Mouse (Mus musculus) forebrain, postnatal 0 days (tissue): ENCODE measurements around the gene Hspb1. TPM values are rescaled to one million over a fixed set of nuclear protein-coding genes. Genes with fewer than 3 reads are reported as not detected.

Source experiments
- ATAC-seq: fragments of 200-750 bp; cut with Nextera tagmentation; 2 replicates; pipeline ENCODE4 v1.8.0; 2017; ENCODE audit warnings: mild to moderate bottlenecking, moderate library complexity
- DNase-seq: peaks from one replicate; pipeline ENCODE4 v3.0.0-alpha.2; 2015
- H3K27ac ChIP-seq: fragments of 300-500 bp; sonication (generic); 2 replicates; pipeline ENCODE4 v1.5.1; 2014; ENCODE audit warnings: low read depth, mild to moderate bottlenecking, antibody characterized with exemption, low read length, moderate library complexity, mixed read lengths
- H3K27me3 ChIP-seq: fragments of 300-500 bp; sonication (generic); 2 replicates; pipeline ENCODE4 v1.6.1; 2014; ENCODE audit warnings: mild to moderate bottlenecking, low read length, mixed read lengths; ENCODE audit not compliant: insufficient read depth
- H3K36me3 ChIP-seq: fragments of 300-500 bp; sonication (generic); 2 replicates; pipeline ENCODE4 v1.6.1; 2014; ENCODE audit warnings: mild to moderate bottlenecking, moderate library complexity; ENCODE audit not compliant: insufficient read depth
- H3K4me1 ChIP-seq: fragments of 300-500 bp; sonication (generic); 2 replicates; pipeline ENCODE4 v1.6.1; 2014; ENCODE audit warnings: antibody characterized with exemption; ENCODE audit not compliant: insufficient read depth
- H3K4me2 ChIP-seq: fragments of 300-500 bp; sonication (generic); 2 replicates; pipeline ENCODE4 v1.6.1; 2014; ENCODE audit warnings: low read depth, mild to moderate bottlenecking, moderate library complexity
- H3K4me3 ChIP-seq: fragments of 300-500 bp; sonication (generic); 2 replicates; pipeline ENCODE4 v1.5.1; 2014; ENCODE audit warnings: low read depth, low read length, mixed read lengths
- H3K9ac ChIP-seq: fragments of 300-500 bp; sonication (generic); 2 replicates; pipeline ENCODE4 v1.6.1; 2014; ENCODE audit warnings: mild to moderate bottlenecking
- H3K9me3 ChIP-seq: fragments of 300-500 bp; sonication (generic); 2 replicates; pipeline ENCODE4 v1.6.1; 2016; ENCODE audit warnings: low read length
- CTCF ChIP-seq: sonication (generic); IDR thresholded peaks from 2 replicates; pipeline ENCODE4 v1.5.1; 2016; ENCODE audit warnings: antibody characterized with exemption, control low read depth, low read depth
- WGBS: fragments of 180-500 bp; shearing (Covaris S2); extraction: QIAGEN DNeasy Blood & Tissue Kit; methylation state at CpG from one replicate; pipeline ENCODE4 v1.1.7; 2014; 5-methylcytosine and 5-hydroxymethylcytosine counted together
- polyA plus RNA-seq: library from polyadenylated mRNA; unstranded; fragments of >200 nt; fragmentation: Nextera tagmentation; extraction: Ambion mirVana; gene quantifications from 2 replicates; pipeline ENCODE4 v1.2.1, GENCODE M21; 2015
- total RNA-seq: library from RNA; depleted of rRNA; stranded (reverse); fragments of >200 nt; gene quantifications from 2 replicates; pipeline ENCODE4 v1.2.3, GENCODE M21; 2014

Hspb1 gene
- total and polyA plus RNA-seq, 2 experiments from 2014 or later, result 11.2 to 11.5 TPM

DNA sequence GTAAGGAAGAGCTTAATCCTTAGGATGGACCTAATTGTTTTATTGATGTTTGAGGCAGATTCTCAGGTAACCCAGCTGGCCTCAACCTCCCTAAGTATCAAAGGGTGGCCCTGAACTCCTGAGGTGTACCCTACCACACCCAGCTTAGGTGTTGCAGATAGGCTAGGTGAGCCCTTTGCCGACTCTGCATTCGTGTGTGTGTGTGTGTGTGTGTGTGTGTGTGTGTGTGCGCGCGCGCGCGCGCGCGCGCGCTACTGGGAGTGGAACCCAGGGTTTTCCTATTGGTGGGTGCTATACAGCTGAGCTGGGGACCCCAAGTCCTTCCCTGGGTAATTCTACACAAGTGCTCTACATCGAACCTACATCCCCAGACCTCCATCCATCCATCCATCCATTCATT lies 36.2 kb upstream of the Hspb1 start:
- Histone ChIP-seq H3K9ac (0 out of 2 replicates have a peak overlapping the region, but pooled peaks have one; percentile 15), H3K4me2 (0 out of 2 replicates have a peak overlapping the region, but pooled peaks have one; percentile 2), H3K27ac (peak overlapping the region; percentile 45; the same call in 1 of the 2 replicates), H3K4me3 (no peak overlapping the region), H3K9me3 (no peaks in the 10 kb centered on the region), H3K36me3 (peaks cover 11% of the 10 kb centered on the region), H3K27me3 (peaks cover 14% of the 10 kb centered on the region), H3K4me1 (peaks cover 7% of the 10 kb centered on the region; the same call in 1 of the 2 replicates)
- WGBS, result 8% methylated on average over 14 of the region's 14 CpGs
- ATAC-seq, result no peak
- no peak for DNase-seq
- TF ChIP-seq CTCF, result no peak

- Histone ChIP-seq H3K4me3 (no peak overlapping the region), H3K4me1 (peaks cover 7% of the 10 kb centered on the region; the same call in 1 of the 2 replicates), H3K36me3 (peaks cover 18% of the 10 kb centered on the region), H3K27me3 (peaks cover 22% of the 10 kb centered on the region), H3K4me2 (no peak overlapping the region), H3K9me3 (no peaks in the 10 kb centered on the region), H3K9ac (no peak overlapping the region), H3K27ac (no peak overlapping the region)
- no peak for TF ChIP-seq CTCF
- DNase-seq (no peak), ATAC-seq (no peak)
- 4% methylated on average over 10 of the region's 10 CpGs for WGBS
Observed at GRCm38 (mm10) chr5:135852421-135852820, 35.3 kb upstream of the Hspb1 start.

DNA sequence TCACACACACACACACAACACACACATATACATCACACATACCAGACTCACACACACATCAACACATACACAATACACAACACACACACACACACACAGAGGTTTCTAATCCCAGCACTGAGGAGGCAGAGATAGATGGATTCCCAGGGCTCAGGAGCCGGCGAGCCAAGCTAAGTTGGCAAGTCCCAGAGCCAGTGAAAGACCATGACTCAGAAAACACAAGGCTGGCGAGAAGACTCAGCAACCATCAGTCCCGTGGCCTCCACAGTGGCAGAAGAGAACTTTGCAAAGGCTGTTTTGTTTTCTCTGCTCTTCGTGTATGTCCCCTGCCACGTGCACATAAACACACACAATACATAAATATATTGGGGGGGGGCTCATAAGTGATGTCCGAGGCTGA lies 34.0 kb upstream of the Hspb1 start:
- Histone ChIP-seq H3K4me3 (no peak overlapping the region), H3K27ac (no peak overlapping the region), H3K9me3 (no peaks in the 10 kb centered on the region), H3K4me2 (no peak overlapping the region), H3K9ac (no peak overlapping the region), H3K4me1 (peaks cover 7% of the 10 kb centered on the region; the same call in 1 of the 2 replicates), H3K36me3 (peaks cover 21% of the 10 kb centered on the region), H3K27me3 (peaks cover 28% of the 10 kb centered on the region)
- no peak for TF ChIP-seq CTCF
- no peak for ATAC-seq
- WGBS, result 59% methylated on average over 7 of the region's 7 CpGs
- no peak for DNase-seq

- Histone ChIP-seq H3K4me3 (no peak overlapping the region), H3K4me2 (no peak overlapping the region), H3K36me3 (peaks cover 21% of the 10 kb centered on the region), H3K27me3 (peaks cover 29% of the 10 kb centered on the region), H3K9ac (no peak overlapping the region), H3K27ac (no peak overlapping the region), H3K9me3 (no peaks in the 10 kb centered on the region), H3K4me1 (peaks cover 7% of the 10 kb centered on the region; the same call in 1 of the 2 replicates)
- ATAC-seq (peak; percentile 80), DNase-seq (peak; percentile 89)
- 6% methylated on average over 4 of the region's 4 CpGs for WGBS
- TF ChIP-seq CTCF, result peak; percentile 96
Observed at GRCm38 (mm10) chr5:135855156-135855555, 32.6 kb upstream of the Hspb1 start.

- WGBS, result 51% methylated on average over 8 of the region's 8 CpGs
- no peak for TF ChIP-seq CTCF
- peaks cover 13% of the 10 kb centered on the region; the same call in 1 of the 2 replicates for H3K36me3 ChIP-seq
Observed at GRCm38 (mm10) chr5:135866662-135867061, 21.1 kb upstream of the Hspb1 start.

DNA sequence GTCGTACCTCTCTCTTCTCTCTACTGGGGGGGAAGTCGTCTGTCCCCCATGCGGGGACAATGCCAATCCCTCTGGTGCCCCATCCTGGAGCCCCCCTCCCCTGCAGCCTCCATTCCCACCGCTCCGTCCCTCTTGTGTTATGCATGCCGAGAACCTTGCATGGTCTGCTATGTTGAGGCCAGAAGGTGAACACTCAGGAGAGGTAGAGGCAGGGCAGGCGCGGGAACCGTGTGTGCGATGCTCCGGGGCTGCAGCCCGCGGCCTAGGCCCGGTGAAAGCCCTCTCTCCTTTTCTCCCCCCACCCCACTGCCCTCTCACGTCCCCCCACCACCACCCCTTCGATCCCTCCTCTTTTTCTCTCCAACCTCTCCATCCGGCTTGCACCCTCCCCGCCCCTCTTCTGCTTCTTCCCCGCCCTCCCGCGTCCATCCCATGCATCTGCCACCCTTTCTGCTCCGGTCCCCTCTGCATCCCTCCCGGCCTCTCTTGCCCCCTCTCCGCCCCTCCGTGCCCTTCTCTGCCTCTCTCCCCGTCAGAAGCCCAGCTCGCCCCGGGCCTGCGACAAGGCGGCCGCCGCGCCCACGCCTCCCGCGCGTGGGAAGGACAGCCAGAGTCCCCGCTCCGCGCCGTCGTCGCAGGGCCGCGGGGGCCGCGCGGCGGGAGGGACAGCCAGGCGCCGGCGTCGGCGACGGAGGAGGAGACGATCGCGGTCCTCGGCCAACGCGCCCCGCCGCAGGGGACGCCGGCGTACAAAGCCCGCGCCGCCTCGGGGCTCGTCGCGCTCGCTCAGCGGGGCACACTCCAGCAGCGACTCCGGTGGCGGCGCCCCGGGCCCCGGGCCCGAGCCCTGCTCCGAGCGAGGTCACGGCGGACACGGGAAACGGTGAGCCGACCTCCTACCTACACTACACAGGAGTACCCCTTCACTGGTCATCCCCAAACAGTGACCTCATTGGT lies 19.8 kb upstream of the Hspb1 start:
- WGBS, result 3% methylated on average over 87 of the region's 89 CpGs
- Histone ChIP-seq H3K36me3 (peaks cover 9% of the 10 kb centered on the region; the same call in 1 of the 2 replicates), H3K9ac (peak overlapping the region; percentile 62), H3K4me2 (peak overlapping the region; percentile 84), H3K27ac (no peak overlapping the region), H3K4me1 (no peaks in the 10 kb centered on the region), H3K9me3 (peaks cover 2% of the 10 kb centered on the region; the same call in 1 of the 2 replicates), H3K27me3 (peaks cover 17% of the 10 kb centered on the region), H3K4me3 (peak overlapping the region; percentile 44)
- peak; percentile 56 for DNase-seq
- peak; percentile 66 for ATAC-seq
- TF ChIP-seq CTCF, result no peak

More at GRCm38 (mm10) chr5:135866662-135867061, 21.1 kb upstream of the Hspb1 start:
- H3K4me2 ChIP-seq, result no peak overlapping the region
- H3K9me3 ChIP-seq, result peaks cover 2% of the 10 kb centered on the region; the same call in 1 of the 2 replicates
- H3K9ac ChIP-seq, result no peak overlapping the region
- H3K4me1 ChIP-seq, result no peaks in the 10 kb centered on the region
- DNase-seq (no peak), ATAC-seq (no peak)
- H3K27me3 ChIP-seq, result peaks cover 17% of the 10 kb centered on the region
- no peak overlapping the region for H3K27ac ChIP-seq
- no peak overlapping the region for H3K4me3 ChIP-seq

GRCm38 (mm10) chr5:135868653-135869052 lies 19.1 kb upstream of the Hspb1 start:
- H3K4me2 ChIP-seq, result peak overlapping the region; percentile 84
- WGBS, result 8% methylated on average over 27 of the region's 27 CpGs
- H3K4me1 ChIP-seq, result no peaks in the 10 kb centered on the region
- peak overlapping the region; percentile 44 for H3K4me3 ChIP-seq
- ATAC-seq, result no peak
- H3K27me3 ChIP-seq, result peaks cover 17% of the 10 kb centered on the region
- TF ChIP-seq CTCF, result no peak
- H3K27ac ChIP-seq, result no peak overlapping the region
- peaks cover 12% of the 10 kb centered on the region; the same call in 1 of the 2 replicates for H3K36me3 ChIP-seq
- peaks cover 2% of the 10 kb centered on the region; the same call in 1 of the 2 replicates for H3K9me3 ChIP-seq
- DNase-seq, result no peak
- H3K9ac ChIP-seq, result peak overlapping the region; percentile 62
